Mouse (Mus musculus) liver, embryonic 14.5 days (tissue): ENCODE results near the gene D5Ertd579e. TPM values are rescaled to one million over a fixed set of nuclear protein-coding genes. Genes with fewer than 3 reads are reported as not detected.

ENCODE experiments used
- ATAC-seq: fragments of 200-750 bp; cut with Nextera tagmentation; 2 replicates; pipeline ENCODE4 v1.8.0; 2017; ENCODE audit warnings: moderate number of reproducible peaks, mild to moderate bottlenecking, moderate library complexity; ENCODE audit not compliant: insufficient read depth
- DNase-seq, 3 experiments: peaks; one replicate each; pipeline ENCODE4 v3.0.0-alpha.2; 2012 to 2013; ENCODE audit warnings: low read depth in 3 of 3, low spot score in 3 of 3
- H3K27ac ChIP-seq: fragments of 300-500 bp; sonication (generic); 2 replicates; pipeline ENCODE4 v1.5.1; 2014; ENCODE audit warnings: moderate library complexity, mild to moderate bottlenecking, control low read depth, inconsistent platforms
- H3K27me3 ChIP-seq: fragments of 300-500 bp; sonication (generic); 2 replicates; pipeline ENCODE4 v1.6.1; 2014; ENCODE audit warnings: mild to moderate bottlenecking, low read length, moderate library complexity; ENCODE audit not compliant: control insufficient read depth, insufficient read depth
- H3K36me3 ChIP-seq: fragments of 300-500 bp; sonication (generic); replicated peaks from 2 replicates; pipeline ENCODE4 v1.6.1; 2014; ENCODE audit warnings: low read depth; ENCODE audit not compliant: control insufficient read depth, insufficient read depth
- H3K4me1 ChIP-seq, 2 experiments: fragments of 200-500 bp in 1 of 2; fragments of 300-500 bp in 1 of 2; sonication (generic) in 1 of 2; replicated peaks; 2 replicates each; pipeline ENCODE4 v1.6.1; 2012 to 2014; ENCODE audit warnings: antibody characterized with exemption in 1 of 2, inconsistent platforms in 1 of 2, low read length in 1 of 2; ENCODE audit not compliant: control insufficient read depth in 2 of 2, insufficient read depth in 2 of 2
- H3K4me2 ChIP-seq: fragments of 300-500 bp; sonication (generic); 2 replicates; pipeline ENCODE4 v1.6.1; 2014; ENCODE audit warnings: low read depth, mild to moderate bottlenecking, control low read depth, moderate library complexity
- H3K4me3 ChIP-seq, 2 experiments: fragments of 200-500 bp in 1 of 2; fragments of 300-500 bp in 1 of 2; sonication (generic) in 1 of 2; 2 replicates each; pipeline ENCODE4 v1.5.1; 2012 to 2014; ENCODE audit warnings: low read depth in 2 of 2, low read length in 2 of 2, mild to moderate bottlenecking in 2 of 2, control low read depth in 1 of 2, inconsistent platforms in 1 of 2, moderate library complexity in 1 of 2; ENCODE audit not compliant: insufficient read depth in 1 of 2
- H3K9ac ChIP-seq: fragments of 300-500 bp; sonication (generic); replicated peaks from 2 replicates; pipeline ENCODE4 v1.6.1; 2014; ENCODE audit warnings: mild to moderate bottlenecking, control low read depth, moderate library complexity
- H3K9me3 ChIP-seq: fragments of 300-500 bp; sonication (generic); 2 replicates; pipeline ENCODE4 v1.6.1; 2016; ENCODE audit warnings: low read length, mixed read lengths; ENCODE audit not compliant: control insufficient read depth
- CTCF ChIP-seq: IDR thresholded peaks from 2 replicates; pipeline ENCODE4 v1.5.1; 2016; ENCODE audit warnings: antibody characterized with exemption, low read depth, control low read depth
- EP300 ChIP-seq: IDR thresholded peaks from 2 replicates; pipeline ENCODE4 v1.6.1; 2016; ENCODE audit warnings: antibody characterized with exemption, low read depth
- WGBS: fragments of 180-500 bp; shearing (Covaris S2); extraction: QIAGEN DNeasy Blood & Tissue Kit; methylation state at CpG from one replicate; pipeline ENCODE4 v1.1.7; 2014; ENCODE audit not compliant: insufficient replicate concordance; 5-methylcytosine and 5-hydroxymethylcytosine counted together
- polyA plus RNA-seq, 2 experiments: library from polyadenylated mRNA; depleted of rRNA in 1 of 2; stranded (reverse) in 1 of 2; unstranded in 1 of 2; fragments of >200 nt; fragmentation: Nextera tagmentation in 1 of 2; extraction: Ambion mirVana in 1 of 2; gene quantifications; 2 replicates each; pipeline versions ENCODE4 v1.2.1 to v1.2.3; 2012 to 2014

The D5Ertd579e gene
- polyA plus RNA-seq, 2 experiments, result 16.2 to 22.7 TPM

- Histone ChIP-seq H3K9me3 (no peaks in the 10 kb centered on the region), H3K4me2 (peak overlapping the region; percentile 31), H3K4me3 (no peak overlapping the region), H3K9ac (no peak overlapping the region), H3K27me3 (no peaks in the 10 kb centered on the region), H3K4me1 (peaks cover 33 to 41% of the 10 kb centered on the region in 2 experiments), H3K27ac (peak overlapping the region; percentile 35), H3K36me3 (peaks cover 8% of the 10 kb centered on the region)
- TF ChIP-seq CTCF, result no peak
- no peak for TF ChIP-seq EP300
- DNase-seq, result peak in 2 of 3 experiments; percentile 41 to 76
- no peak for ATAC-seq
- 11% methylated on average over 1 of the region's 1 CpGs for WGBS
These were observed 4.4 kb downstream of the D5Ertd579e start for GRCm38 (mm10) chr5:36691423-36691822.

GRCm38 (mm10) chr5:36685170-36685569 lies 10.7 kb downstream of the D5Ertd579e start:
- TF ChIP-seq EP300 (no peak), CTCF (no peak)
- DNase-seq (peak in 2 of 3 experiments; percentile 28 to 66), ATAC-seq (peak; percentile 74)
- Histone ChIP-seq H3K9ac (no peak overlapping the region), H3K27ac (peak overlapping the region; percentile 6), H3K9me3 (no peaks in the 10 kb centered on the region), H3K4me1 (peaks cover 19 to 32% of the 10 kb centered on the region in 2 experiments), H3K36me3 (peaks cover 3% of the 10 kb centered on the region), H3K4me3 (no peak overlapping the region; a peak in 1 of 4 replicates), H3K27me3 (no peaks in the 10 kb centered on the region), H3K4me2 (peak overlapping the region; percentile 23; the same call in 1 of the 2 replicates)
- 68% methylated on average over 4 of the region's 4 CpGs for WGBS

- no peak overlapping the region for H3K4me3 ChIP-seq
- no peak overlapping the region for H3K27ac ChIP-seq
- peaks cover 3% of the 10 kb centered on the region for H3K36me3 ChIP-seq
- H3K9me3 ChIP-seq, result no peaks in the 10 kb centered on the region
- ATAC-seq (no peak), DNase-seq (no peak)
- peaks cover 28 to 38% of the 10 kb centered on the region in 2 experiments for H3K4me1 ChIP-seq
- WGBS, result 85% methylated on average over 1 of the region's 1 CpGs
- no peak overlapping the region for H3K4me2 ChIP-seq
- TF ChIP-seq CTCF, result no peak
- no peak for TF ChIP-seq EP300
- H3K27me3 ChIP-seq, result no peaks in the 10 kb centered on the region
- H3K9ac ChIP-seq, result no peak overlapping the region
These were observed 12.2 kb downstream of the D5Ertd579e start for GRCm38 (mm10) chr5:36683586-36683985.

GRCm38 (mm10) chr5:36681219-36681618 lies 14.6 kb downstream of the D5Ertd579e start:
- Histone ChIP-seq H3K27ac (no peak overlapping the region), H3K9me3 (no peaks in the 10 kb centered on the region), H3K4me1 (peaks cover 31 to 36% of the 10 kb centered on the region in 2 experiments), H3K9ac (no peak overlapping the region), H3K27me3 (no peaks in the 10 kb centered on the region), H3K4me2 (no peak overlapping the region), H3K4me3 (no peak overlapping the region), H3K36me3 (no peaks in the 10 kb centered on the region; the same call in 1 of the 2 replicates)
- TF ChIP-seq EP300 (no peak), CTCF (no peak)
- no peak for DNase-seq
- ATAC-seq, result no peak

GRCm38 (mm10) chr5:36679918-36680598 lies 15.8 kb downstream of the D5Ertd579e start:
- TF ChIP-seq EP300, result no peak
- no peak for TF ChIP-seq CTCF
- WGBS, result 75% methylated on average over 4 of the region's 4 CpGs
- Histone ChIP-seq H3K9ac (no peak overlapping the region), H3K27me3 (no peaks in the 10 kb centered on the region), H3K27ac (no peak overlapping the region), H3K4me1 (peaks cover 23 to 37% of the 10 kb centered on the region in 2 experiments), H3K36me3 (no peaks in the 10 kb centered on the region), H3K9me3 (no peaks in the 10 kb centered on the region), H3K4me2 (no peak overlapping the region), H3K4me3 (no peak overlapping the region)
- ATAC-seq (no peak), DNase-seq (no peak)
